Mouse (Mus musculus) left cerebral cortex, postnatal 10 days (tissue): ENCODE data around the gene Fadd. TPM values are rescaled to one million over a fixed set of nuclear protein-coding genes. Genes with fewer than 3 reads are reported as not detected.
A peak's percentile ranks its signal among the peaks of the same experiment; 100 is the strongest.

Source experiments
- DNase-seq, 2 experiments: peaks; one replicate each; pipeline ENCODE4 v3.0.0; 2021 to 2022; ENCODE audit warnings: low spot score in 2 of 2, mixed read lengths in 1 of 2; ENCODE audit errors: extremely low spot score in 1 of 2
- intact Hi-C: fragments of 180-260 bp; cut with DNase I; formaldehyde crosslinking; loops from one replicate; pipeline ENCODE4 v1.15.1; 2025
- total RNA-seq, 2 experiments: library from RNA; stranded (reverse); gene quantifications; 2 replicates each; pipeline ENCODE4 v1.2.3; 2021

Fadd gene
- total RNA-seq, 2 experiments from 2014 or later: 2.2 to 3.0 TPM

DNA sequence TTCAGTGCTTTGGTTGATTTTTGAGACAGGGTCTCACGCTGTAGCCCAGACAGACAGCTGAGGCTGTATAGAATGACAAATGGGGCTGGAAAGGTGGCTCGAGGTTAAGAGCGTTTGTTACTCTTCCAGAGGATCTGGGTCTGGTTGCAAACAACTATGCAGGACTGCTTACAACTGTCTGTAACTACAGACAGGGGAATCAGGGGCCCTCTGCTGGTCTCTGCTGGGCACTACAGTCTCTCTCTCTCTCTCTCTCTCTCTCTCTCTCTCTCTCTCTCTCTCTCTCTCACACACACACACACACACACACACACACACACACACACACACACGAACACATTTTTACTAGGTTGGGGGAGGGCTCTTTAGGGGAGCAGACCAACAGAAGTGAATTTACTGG, 1.4 kb upstream of the Fadd start:
- intact Hi-C loops: no loop called here

DNA sequence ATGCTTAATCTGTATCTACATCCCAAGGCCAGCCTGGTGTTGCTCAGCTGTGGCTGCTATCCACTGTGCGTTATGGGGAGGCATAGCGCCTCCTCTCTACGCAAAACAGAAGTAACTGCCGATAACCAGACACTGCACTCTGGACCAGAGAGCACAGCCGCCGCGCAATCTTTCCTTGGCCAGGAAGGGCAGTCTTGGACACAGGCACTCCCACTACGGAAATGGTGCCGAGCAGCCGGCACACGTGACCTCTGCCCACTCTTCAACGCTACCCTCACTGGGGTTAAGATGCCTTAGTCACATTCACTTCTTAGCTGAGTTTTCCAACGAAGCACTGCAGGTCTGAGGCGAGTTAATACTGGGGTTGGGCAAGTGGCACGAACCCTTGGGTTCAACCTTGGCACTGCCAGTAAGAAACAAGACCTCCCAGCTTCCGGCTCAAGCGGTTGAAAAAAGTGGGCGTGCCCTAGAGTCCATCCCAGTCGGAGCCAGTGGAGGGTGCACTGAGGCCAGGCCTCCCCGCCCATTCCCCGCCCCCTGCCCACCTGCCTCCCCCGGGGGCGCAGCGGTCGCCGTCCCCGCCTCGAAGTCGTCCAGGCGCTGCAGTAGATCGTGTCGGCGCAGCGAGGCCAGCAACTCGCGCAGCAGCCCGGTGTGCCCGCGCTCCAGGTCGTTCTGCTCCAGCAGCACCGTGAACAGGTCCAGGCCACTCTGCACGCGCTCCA, 542 bp downstream of the Fadd start:
- intact Hi-C loops: no loop called here
- DNase-seq: peak; percentile 52 to 85

More for the DNA sequence above, 1.4 kb upstream of the Fadd start:
- peak in 1 of 2 experiments; percentile 65 for DNase-seq

DNA sequence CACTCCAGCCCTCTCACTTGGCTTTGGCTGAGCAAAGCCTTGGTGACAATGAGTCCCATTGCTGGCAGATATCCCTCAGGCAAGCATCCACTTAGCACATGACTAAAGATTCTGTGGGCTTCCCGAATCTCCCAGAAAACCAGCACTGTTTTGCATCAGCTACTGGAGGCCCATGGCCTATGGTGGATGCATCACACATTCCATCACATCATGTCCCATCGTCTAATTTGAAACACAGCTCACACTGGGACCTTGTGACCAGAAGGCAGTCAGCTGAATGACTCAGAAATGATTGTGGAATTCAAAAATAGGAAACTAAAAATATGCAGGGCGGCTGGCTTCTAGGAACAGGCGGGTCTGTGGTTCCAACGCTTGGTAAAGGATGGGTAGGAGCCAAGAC, 4.4 kb downstream of the Fadd start:
- intact Hi-C loops: no loop called here
- DNase-seq: no peak

DNA sequence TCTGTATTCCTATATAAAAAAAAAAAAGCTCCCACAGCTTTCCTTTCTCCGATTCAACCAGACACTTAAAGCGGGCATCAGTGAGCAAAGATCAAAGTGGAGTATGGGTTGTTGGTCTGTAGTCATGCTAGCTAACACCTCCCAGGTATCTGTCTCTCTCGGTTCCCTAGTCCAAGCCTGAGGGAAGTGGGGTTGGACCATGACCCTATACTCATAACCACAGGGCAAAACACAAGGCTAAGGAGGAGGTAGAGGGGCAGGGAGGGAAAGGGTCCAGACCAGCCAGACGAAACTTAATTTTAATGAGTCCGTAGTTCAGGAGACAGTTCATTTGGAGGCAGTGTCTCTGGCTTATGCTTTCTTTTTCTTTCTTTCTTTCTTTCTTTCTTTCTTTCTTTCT, 10.0 kb downstream of the Fadd start:
- no peak for DNase-seq
- intact Hi-C loops: no loop called here

DNA sequence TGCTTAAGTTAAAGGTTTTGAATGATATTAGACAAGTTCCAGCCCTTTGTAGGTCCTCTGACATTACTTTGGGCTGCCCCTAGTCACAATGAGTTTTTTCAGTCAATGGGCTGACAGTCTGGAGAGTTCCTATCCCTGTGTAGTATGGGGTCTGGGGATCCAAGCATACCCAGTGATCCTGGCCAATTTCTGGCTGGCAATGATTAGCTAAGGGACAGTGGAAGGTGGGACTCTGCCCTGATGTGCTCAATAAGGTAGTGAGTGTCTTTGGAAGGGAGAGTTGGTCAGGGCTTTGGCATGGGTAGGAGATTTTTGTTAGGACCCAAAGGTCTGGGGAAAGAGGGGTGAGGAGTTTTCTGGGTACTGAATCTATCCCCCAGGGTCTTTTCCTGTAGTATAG, 10.7 kb downstream of the Fadd start:
- DNase-seq: no peak
- intact Hi-C loops: no loop called here

DNA sequence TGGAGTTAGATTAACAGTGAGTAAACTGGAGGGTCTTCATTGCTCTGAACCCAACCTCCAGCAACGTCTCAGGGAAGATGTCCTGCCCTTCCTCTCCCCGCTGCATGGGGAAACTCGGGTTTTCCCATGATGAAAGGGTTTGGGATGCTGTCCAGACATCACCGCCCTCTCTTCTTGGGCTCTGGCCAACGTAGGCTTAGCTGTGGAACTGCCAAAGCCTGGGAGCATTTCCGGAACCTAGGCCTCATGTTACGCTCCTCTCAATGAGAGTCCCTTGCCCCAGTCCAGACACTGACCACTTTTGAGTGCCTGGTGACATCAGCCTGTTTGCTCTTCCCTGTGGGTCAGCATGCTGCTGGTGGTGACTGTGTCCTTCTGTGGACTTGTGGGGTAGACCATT, 12.8 kb downstream of the Fadd start:
- DNase-seq: peak in 1 of 2 experiments; percentile 65
- intact Hi-C loops: no loop called here

DNA sequence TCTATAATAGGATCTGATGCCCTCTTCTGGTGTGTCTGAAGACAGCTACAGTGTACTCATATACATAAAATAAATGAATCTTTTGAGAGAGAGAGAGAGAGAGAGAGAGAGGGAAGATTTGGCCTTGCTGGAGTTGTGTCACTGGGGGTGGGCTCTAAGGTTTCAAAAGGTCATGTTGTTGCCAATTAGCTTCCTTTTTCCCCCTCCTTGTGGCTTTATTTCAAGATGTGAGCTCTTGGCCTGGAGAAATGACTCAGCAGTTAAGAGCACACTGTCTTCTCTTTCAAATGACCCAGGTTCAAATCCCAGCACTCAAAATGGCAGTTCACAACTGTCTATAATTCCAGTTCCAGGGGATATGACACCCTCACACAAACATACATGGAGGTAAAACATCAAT, 14.2 kb downstream of the Fadd start:
- DNase-seq: no peak
- intact Hi-C loops: no loop called here

DNA sequence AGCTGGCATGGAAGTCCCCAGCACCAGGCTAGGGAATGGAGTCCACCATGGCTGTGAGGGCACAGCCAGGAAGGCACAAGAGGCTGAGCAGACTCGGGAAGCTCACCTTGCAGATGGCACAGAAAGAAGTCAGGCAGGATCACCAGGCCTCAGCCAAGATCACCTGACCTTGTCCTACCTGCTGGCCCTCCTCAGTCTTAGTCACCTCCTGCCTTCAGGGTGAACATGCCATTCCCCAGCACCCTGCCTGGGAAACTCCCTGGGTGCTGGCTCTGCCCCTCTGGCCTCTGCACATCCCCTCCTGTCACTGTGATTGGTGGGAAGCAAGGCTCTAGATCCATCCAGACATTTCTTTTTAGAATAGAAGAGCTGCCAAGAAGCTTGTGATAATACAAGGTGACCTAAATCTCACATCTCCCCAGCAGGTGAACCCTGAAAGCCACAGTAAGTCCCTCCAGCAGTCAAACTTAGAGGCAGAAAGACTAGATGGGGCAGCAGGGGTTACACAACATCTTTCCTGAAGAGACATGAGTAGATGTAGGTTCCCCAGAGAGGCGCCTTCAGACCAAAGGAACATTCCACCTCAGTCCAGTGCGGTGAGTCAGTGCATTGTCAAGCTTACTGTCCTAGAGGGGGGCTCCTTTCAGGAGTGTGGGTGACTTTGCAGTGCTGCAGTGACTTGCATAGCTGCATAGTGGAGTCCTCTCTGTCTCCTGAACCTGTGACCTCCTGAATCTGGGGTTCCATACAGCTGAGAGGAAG, 15.2 kb downstream of the Fadd start:
- intact Hi-C loops: no loop called here

DNA sequence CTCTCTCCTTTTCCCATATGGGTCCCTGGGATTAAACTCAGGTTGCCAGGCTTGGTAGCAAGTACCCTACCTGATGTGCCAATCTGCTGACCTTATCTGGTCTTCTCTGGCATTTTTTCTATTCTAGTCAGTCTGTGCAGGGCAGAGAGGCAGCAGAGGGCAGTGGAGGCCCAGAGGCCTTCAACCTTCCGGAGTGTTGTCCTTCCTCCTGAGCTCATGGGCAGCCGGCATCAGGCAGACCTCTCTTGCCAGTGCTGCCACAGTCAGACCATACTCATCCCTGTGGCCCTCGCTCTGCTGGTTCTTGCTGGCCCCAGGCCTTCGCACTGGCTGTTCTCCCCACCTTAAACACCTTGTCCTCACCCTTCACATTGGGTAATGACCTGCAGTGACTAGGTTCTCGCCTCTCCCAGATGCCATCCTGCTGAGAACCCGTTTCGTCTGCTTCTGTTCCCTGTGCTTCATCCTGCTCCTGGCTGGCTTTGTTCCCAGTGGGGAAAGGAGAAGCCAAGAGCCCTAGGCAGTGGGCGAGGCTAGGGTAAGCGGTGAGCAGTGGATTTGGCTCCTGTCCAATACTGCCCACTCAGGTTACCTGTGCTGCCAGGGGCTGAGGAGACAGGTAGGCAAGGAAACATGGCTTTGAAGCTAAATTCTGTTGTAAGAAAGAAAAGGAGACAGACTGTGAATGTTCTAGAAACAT, 18.7 kb downstream of the Fadd start:
- intact Hi-C loops: no loop called here
- peak in 1 of 2 experiments; percentile 47 for DNase-seq

More for the DNA sequence above, 15.2 kb downstream of the Fadd start:
- no peak for DNase-seq

DNA sequence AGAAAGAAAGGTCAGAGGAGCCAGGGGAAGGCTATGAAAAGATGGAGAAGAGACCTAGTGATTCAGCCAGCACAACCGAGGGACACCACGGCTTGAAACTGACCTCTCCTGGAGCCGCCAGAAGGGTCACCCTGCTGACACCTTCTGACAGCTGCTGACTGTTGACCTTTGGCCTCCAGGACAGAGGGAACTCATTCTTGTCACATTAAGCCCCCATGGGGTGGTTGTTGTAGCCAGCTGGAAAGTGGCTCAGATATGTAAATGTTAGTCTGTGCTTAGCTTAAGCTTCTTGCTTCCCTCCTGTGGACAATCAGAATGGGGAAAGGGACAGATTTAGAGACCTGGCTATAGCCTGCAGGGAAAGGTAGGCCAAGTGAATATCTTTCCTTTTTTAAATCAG, 20.2 kb downstream of the Fadd start:
- intact Hi-C loops: no loop called here
- DNase-seq: no peak

DNA sequence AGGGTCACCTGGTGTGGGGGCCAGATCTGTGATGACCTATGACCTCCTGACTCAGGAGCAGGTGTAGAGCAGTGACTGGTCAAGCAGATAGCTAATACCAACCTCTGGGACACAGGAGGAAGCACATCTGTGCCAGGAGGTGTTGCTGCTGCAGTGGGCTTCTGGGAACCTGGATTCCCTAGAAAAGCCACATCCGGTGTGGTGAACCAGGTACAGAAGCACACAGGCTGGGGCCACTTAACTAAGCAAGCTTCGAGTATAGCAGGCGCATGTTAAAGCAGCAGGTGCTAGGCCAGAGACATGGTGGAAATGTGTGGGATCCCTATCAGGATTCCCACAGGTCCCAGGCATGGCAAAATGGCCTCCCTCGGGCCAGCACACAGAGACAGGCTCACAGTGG, 21.7 kb downstream of the Fadd start:
- intact Hi-C loops: no loop called here
- no peak for DNase-seq

DNA sequence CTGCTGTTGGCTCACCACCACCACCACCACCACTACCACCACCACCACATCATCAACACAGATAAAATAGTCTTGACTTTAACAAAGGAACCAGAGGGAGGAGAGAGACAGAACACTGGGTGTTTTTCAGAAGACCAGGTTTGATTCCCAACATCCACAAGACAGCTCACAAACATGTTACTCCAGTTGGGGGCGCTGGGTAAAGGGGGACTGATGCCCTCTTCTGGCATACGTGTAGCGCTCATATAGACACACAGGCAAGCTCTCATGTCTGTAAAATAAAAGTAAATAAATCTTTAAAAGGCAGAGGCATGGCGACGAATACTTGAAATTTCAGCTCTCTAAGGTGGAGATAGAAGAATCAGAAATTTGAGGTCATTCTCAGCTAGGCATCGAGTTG, 23.7 kb downstream of the Fadd start:
- DNase-seq: no peak
- intact Hi-C loops: no loop called here

DNA sequence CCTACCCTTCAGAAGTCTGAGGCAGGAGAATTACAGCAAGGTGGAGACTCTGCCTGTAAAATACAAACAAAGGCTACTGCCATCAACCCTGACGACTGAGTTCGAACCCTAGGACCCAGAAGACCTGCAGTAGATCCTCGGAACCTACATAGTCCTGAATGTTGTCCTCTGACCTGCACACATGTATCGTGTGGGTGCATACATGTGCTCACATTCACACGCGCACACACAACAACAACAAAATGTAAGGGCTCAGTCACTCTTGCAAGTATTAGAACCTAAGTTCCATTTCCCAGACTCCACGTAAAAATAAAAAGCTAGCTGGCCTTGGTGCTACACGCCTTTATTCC, 28.2 kb downstream of the Fadd start:
- intact Hi-C loops: no loop called here
- no peak for DNase-seq

DNA sequence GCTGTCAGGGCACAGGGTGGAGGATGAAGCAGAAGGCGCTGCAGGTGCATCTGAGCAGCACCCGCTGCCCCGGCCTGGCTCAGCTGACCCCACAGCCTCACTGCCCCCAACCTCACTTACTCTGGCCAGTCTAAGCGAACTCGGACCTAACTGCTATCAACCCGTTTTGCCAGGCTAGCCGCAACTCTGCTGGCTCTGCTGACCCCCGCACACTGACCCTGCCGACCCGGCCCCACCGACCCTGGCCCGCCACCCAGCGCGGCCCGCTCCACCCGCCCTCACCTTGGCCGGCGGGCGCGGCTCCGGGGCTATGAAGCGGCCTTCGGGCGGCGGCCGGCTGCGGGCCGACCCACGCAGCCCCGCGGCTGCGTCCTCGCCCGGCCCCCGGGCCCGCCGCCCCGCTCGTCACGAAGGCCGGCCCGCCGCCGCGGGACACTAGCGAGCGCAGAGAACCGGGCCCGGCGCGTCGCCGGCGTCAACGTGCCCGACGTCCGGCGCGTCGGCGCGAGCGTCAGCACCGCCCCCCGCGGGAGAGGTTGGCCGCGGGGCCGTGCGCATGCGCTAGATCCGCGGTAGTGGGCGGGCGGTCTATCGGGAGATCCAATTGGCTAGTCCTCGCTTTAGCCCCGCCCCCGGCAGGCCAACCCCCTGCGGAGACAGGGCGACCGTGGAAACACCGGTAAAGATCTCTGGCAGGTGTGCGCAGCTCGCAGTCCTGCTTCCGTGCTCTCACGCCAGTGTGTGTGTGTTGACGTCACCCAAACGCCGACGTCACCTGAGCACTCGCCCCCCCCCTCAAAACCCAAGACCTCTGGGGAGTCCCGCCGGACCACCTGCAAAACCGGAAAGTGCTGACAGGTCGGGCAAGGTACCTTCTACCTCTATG, 28.8 kb downstream of the Fadd start, which contains the start of gene Ppfia1:
TSS of gene Ppfia1 (minus strand) at position 493 of the 886 bp plus-strand sequence.
- DNase-seq: peak; percentile 94 to 99
- intact Hi-C loops: no loop called here

DNA sequence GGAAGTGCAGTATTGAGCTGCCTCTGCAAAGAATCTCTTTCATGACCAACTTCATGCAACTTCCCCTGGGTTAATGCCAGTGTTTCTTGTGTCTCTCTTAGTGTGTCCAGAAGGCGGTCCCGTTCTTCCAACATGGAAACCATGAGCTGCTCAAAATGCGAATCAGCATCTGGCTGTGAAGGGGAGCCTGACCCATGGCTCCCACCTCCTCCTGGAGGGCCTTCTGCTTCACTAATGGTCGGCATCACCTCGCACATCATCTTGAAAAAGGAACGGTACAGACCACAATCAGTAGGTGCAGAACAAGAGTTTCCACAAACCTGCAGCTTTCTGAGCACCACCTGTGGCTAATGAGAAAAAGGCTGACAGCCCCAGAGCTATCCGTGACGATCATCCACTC, 30.0 kb downstream of the Fadd start:
- intact Hi-C loops: no loop called here

DNA sequence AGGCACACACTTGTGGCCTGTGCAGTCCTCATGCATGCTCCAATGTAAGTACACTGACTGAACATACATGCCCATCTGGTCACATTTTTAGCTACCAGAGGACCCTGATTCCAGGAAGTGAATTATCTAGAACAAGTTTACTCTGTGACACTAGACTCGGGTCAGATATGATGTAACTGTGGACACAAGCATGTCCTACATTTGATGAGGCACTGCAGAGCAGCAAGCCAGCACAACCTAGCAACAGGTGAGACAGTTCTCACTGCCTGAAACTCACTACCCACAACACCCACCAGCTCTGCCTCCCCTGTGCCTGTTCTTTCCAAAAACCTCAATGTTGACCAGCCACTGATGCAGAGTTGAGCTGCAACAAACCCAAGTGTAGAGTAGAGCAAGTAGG, 31.5 kb downstream of the Fadd start:
- intact Hi-C loops: no loop called here

More for the DNA sequence above, 30.0 kb downstream of the Fadd start:
- DNase-seq: no peak

DNA sequence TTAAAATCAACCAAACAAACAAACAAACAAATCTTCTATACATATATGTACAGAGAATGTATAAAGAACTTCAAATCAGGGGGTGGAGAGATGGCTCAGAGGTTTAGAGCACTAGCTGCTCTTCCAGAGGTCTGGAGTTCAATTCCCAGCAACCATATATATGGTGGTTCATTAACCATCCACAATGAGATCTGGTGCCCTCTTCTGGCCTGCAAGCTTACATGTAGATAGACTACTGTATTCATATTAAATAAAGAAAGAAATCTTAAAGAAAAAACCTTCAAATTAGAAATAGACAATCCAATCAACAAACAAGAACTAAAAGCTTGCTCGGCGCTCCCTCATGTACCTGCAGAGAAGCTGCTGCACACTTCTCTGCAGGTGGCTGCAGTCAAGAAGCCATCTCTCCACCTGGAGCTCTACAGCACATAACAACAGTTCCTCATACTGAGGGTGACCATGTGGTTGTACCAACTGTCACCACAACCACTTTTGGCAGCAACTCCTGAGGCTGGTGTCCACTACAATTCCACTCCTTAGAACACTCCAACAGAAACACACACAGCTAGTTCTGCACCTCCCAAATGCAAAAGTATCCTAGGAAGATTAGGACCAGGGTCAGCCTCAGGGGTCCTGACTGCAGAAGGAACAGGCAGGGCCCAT, 32.2 kb downstream of the Fadd start:
- no peak for DNase-seq
- intact Hi-C loops: no loop called here

More for the DNA sequence above, 31.5 kb downstream of the Fadd start:
- DNase-seq: no peak

DNA sequence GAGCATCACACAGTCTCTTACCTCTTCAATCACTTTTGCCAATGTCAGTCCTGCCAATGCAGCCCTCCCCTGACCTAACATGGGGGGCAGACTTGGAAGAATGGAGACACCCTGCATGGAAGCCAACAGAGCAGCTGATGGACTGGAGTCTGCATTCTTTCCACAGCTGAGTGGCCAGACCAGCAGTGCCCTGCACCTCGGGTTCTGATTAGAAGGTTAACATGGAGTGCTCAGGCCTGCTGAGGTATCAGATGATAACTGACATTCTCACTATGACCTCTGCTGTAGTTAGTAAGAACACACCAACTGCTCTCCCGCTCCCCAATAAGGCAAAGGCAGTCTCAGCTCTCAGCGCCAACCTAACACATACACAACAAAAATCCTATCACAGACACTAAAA, 37.0 kb downstream of the Fadd start:
- no peak for DNase-seq
- intact Hi-C loops: no loop called here
